Mouse (Mus musculus) activated CD4-positive, CD25-positive, alpha-beta regulatory T cell (primary cell): ENCODE data around the gene Ssbp4. TPM values are rescaled to one million over a fixed set of nuclear protein-coding genes. Genes with fewer than 3 reads are reported as not detected.

Source experiments
- polyA plus RNA-seq, 2 experiments: library from polyadenylated mRNA; unstranded; fragments of 100-300 nt; shearing (Covaris generic); gene quantifications; one replicate each; pipeline ENCODE4 v1.2.1; 2017

The Ssbp4 gene
- polyA plus RNA-seq = 100 to 1,000 TPM; 121 to 146 TPM

DNA sequence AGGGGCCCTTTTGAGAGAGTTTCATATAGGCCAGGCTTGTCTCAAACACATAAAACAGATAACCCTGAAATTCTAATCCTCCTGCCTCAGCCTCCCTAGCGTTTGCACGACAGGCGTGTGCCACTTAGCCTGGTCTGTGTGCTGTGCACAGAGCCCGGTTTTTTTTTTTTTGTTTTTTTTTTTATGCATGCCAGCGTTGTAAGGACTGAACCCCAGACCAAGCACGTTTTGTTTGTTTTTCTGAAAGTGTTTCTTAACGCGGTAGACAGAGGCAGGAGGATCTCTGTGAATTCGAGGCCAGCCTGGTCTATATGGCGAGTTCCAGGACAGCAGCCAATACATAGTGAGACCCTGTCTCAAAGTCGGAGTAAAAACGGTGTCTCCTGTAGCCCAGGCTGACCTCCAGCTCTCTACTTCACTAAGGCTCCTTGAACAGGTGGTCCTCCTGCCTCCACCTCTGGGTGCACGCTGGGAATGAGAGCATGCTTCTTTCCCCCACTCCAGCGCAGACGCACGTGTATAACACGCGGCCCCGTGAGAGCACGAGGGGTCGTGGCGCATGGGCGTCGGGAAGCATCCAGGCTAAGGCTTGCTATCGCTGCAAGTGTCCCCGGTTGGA, at the start of gene Ssbp4:
Gene Ssbp4 (minus strand): TSS at position 124 of the 619 bp plus-strand sequence.

DNA sequence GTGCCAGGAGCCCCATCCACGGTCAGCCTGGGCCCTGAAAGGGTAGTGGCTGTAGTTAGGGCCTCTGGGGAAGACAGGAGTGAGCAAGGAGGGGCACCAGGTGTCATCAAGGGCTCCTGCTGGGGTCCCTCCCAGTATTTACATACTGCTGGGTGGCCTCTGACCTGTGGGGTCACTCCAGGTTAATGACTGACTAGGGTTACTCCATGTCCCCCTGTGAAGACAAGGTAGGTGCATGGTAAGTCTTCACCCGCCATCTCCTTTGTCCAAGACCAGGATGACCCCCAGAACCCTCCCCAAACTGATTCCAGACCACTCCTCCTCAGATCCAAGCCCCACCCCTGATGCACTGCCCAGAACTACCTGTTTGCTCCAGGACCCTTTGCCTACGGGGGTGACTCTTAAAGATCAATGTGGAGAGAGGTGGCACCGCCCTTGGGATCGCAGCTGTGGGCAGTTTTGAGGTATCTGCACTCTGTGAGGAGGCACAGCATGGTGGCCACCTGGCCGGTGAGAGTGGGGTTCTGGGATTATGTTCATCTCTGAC, 23.7 kb upstream of the Ssbp4 start, which contains the start of gene Gdf15:
Gene Gdf15 (minus strand): TSS at position 111 of the 547 bp plus-strand sequence.

DNA sequence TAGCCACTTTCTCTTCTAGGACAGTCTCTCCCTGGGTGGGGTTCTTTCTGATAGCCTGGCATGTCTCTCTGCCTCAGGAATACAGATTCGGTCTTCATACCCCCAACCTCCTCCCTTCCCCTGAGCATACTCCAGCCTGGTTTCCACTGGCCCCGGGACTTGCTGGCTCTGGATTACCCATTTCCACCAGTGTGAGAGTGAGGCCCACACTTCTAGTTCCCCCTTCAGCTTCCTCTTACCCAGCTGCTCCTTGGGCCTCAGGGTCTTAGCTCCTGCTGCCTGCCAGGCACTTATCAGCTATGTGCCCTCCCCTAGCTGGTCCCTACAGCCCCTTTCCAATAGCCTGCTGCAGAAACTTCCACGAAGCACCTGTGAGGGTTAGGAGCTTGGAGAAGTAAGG, 7.2 kb upstream of the Ssbp4 start, which contains the start of gene Lrrc25:
Gene Lrrc25 (plus strand): TSS at position 262 of the 400 bp plus-strand sequence.

DNA sequence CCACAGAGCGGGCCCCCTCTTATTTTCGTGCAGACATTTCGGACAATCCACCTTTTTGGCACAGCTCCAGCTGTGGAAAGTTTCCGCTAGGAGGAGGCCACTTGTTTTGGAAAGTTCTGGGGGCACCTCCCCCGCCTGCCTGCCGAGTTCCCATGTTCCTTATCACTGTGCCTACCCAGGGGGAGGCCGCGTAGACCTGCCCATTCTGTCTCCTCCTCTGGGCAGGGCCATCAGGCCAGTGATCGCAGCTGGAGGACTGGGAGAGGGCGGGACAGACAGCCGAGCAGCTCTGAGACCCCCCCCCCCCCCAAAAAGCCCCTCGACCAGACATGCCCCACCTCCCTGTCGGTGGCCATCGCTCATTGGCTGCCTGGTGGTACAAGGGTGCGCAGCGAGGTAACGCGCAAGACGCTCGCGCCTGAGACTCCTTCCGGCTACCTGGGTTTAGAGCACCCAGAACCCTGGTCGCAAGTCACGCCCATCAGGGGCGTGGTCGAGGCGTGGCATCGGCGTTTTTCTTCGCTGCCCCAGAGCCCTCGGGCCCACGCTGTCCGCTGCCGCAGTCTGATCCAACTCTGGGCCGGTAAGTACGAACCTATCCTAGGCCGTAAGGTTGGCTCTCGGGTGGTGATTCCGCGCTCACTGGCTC, 14.6 kb downstream of the Ssbp4 start, which contains the start of gene Isyna1:
Gene Isyna1 (plus strand): TSS at position 413 of the 649 bp plus-strand sequence.

Other genes with a start within 250 kb of the Ssbp4 start
- gene Comp, start 235.3 kb downstream of the Ssbp4 start, polyA plus RNA-seq = 1 to 10 TPM; 1.0 to 2.2 TPM
- gene Crtc1, start 169.3 kb downstream of the Ssbp4 start, polyA plus RNA-seq = 10 to 100 TPM in 1 of 2 experiments, 1 to 10 TPM in 1; 9.8 to 11.8 TPM
- 10 to 100 TPM; 10.3 to 17.8 TPM for gene Klhl26, start 131.9 kb downstream of the Ssbp4 start, polyA plus RNA-seq
- not detected for gene Tmem59l, start 121.5 kb downstream of the Ssbp4 start, polyA plus RNA-seq
- not detected for gene Crlf1, start 115.7 kb downstream of the Ssbp4 start, polyA plus RNA-seq
- 100 to 1,000 TPM; 103 to 125 TPM for gene Rex1bd, start 102.1 kb downstream of the Ssbp4 start, polyA plus RNA-seq
- gene Uba52, start 98.1 kb downstream of the Ssbp4 start, polyA plus RNA-seq = 1,000 to 10,000 TPM in 1 of 2 experiments, 100 to 1,000 TPM in 1; 932 to 1,504 TPM
- gene Fkbp8, start 81.1 kb downstream of the Ssbp4 start, polyA plus RNA-seq = 100 to 1,000 TPM; 372 to 404 TPM
- 100 to 1,000 TPM; 108 to 123 TPM for gene Kxd1, start 80.9 kb downstream of the Ssbp4 start, polyA plus RNA-seq
- 10 to 100 TPM; 25.7 to 27.7 TPM for gene Ell, start 69.4 kb downstream of the Ssbp4 start, polyA plus RNA-seq
- gene Isyna1, start 14.5 kb downstream of the Ssbp4 start, polyA plus RNA-seq = 10 to 100 TPM; 31.5 to 78.3 TPM
- gene Lrrc25, start 7.3 kb upstream of the Ssbp4 start, polyA plus RNA-seq = under 1 TPM; 0.38 to 0.74 TPM
- gene Gdf15, start 23.6 kb upstream of the Ssbp4 start, polyA plus RNA-seq = not detected
- gene Pgpep1, start 51.5 kb upstream of the Ssbp4 start, polyA plus RNA-seq = 1 to 10 TPM; 4.7 to 9.1 TPM
- 100 to 1,000 TPM; 348 to 441 TPM for gene Lsm4, start 64.4 kb upstream of the Ssbp4 start, polyA plus RNA-seq
- 100 to 1,000 TPM; 757 to 879 TPM for gene Jund, start 90.1 kb upstream of the Ssbp4 start, polyA plus RNA-seq
- gene Iqcn, start 94.6 kb upstream of the Ssbp4 start, polyA plus RNA-seq = not detected
- not detected for gene Gm3336, start 109.7 kb upstream of the Ssbp4 start, polyA plus RNA-seq
- gene Pde4c, start 114.8 kb upstream of the Ssbp4 start, polyA plus RNA-seq = 1 to 10 TPM; 1.0 to 1.3 TPM
- 10 to 100 TPM in 1 of 2 experiments, 1 to 10 TPM in 1; 9.7 to 16.6 TPM for gene Rab3a, start 145.8 kb upstream of the Ssbp4 start, polyA plus RNA-seq
- 10 to 100 TPM; 59.1 to 73.1 TPM for gene Mpv17l2, start 152.1 kb upstream of the Ssbp4 start, polyA plus RNA-seq
- gene Pik3r2, start 167.8 kb upstream of the Ssbp4 start, polyA plus RNA-seq = 10 to 100 TPM; 13.9 to 22.7 TPM
- 10 to 100 TPM; 54.7 to 94.0 TPM for gene Mast3, start 196.2 kb upstream of the Ssbp4 start, polyA plus RNA-seq
- gene Il12rb1, start 199.6 kb upstream of the Ssbp4 start, polyA plus RNA-seq = 10 to 100 TPM; 29.0 to 82.4 TPM
- 10 to 100 TPM; 13.9 to 20.1 TPM for gene Arrdc2, start 230.8 kb upstream of the Ssbp4 start, polyA plus RNA-seq